Mouse (Mus musculus) bone marrow macrophage, adult 2 months (primary cell): ENCODE data around the gene Mrps34.

Experiments used
- CTCF ChIP-seq: IDR thresholded peaks from 2 replicates; pipeline ENCODE4 v1.5.1; 2012; ENCODE audit warnings: low read depth, mild to moderate bottlenecking, low read length, moderate library complexity
- POLR2A ChIP-seq: IDR thresholded peaks from 2 replicates; pipeline ENCODE4 v1.6.1; 2012; ENCODE audit warnings: mild to moderate bottlenecking, low read depth, low read length, borderline replicate concordance

GRCm38 (mm10) chr17:24903767-24904166 lies 8.9 kb downstream of the Mrps34 start:
- TF ChIP-seq POLR2A (no peak), CTCF (no peak)
